Mouse (Mus musculus) embryonic facial prominence, embryonic 12.5 days (tissue): ENCODE measurements around the gene Cdkn2b. TPM values are rescaled to one million over a fixed set of nuclear protein-coding genes. Genes with fewer than 3 reads are reported as not detected.

Experiments used
- ATAC-seq: fragments of 200-750 bp; cut with Nextera tagmentation; 2 replicates; pipeline ENCODE4 v1.8.0; 2017; ENCODE audit not compliant: insufficient number of reproducible peaks, insufficient read depth, low FRiP score, low TSS enrichment
- H3K27ac ChIP-seq: fragments of 300-500 bp; sonication (generic); 2 replicates; pipeline ENCODE4 v1.5.1; 2016; ENCODE audit warnings: mild to moderate bottlenecking
- H3K27me3 ChIP-seq: fragments of 300-500 bp; sonication (generic); 2 replicates; pipeline ENCODE4 v1.6.1; 2016; ENCODE audit warnings: mild to moderate bottlenecking, moderate library complexity
- H3K36me3 ChIP-seq: fragments of 300-500 bp; sonication (generic); 2 replicates; pipeline ENCODE4 v1.6.1; 2016; ENCODE audit warnings: mild to moderate bottlenecking
- H3K4me1 ChIP-seq: fragments of 300-500 bp; sonication (generic); 2 replicates; pipeline ENCODE4 v1.6.1; 2016
- H3K4me2 ChIP-seq: fragments of 300-500 bp; sonication (generic); replicated peaks from 2 replicates; pipeline ENCODE4 v1.6.1; 2016; ENCODE audit warnings: mild to moderate bottlenecking, moderate library complexity
- H3K4me3 ChIP-seq: fragments of 300-500 bp; sonication (generic); 2 replicates; pipeline ENCODE4 v1.5.1; 2016; ENCODE audit warnings: mild to moderate bottlenecking
- H3K9ac ChIP-seq: fragments of 300-500 bp; sonication (generic); 2 replicates; pipeline ENCODE4 v1.6.1; 2016; ENCODE audit warnings: mild to moderate bottlenecking, moderate library complexity
- H3K9me3 ChIP-seq: fragments of 300-500 bp; sonication (generic); 2 replicates; pipeline ENCODE4 v1.6.1; 2016; ENCODE audit warnings: mild to moderate bottlenecking, moderate library complexity
- WGBS: fragments of 180-500 bp; shearing (Covaris S2); methylation state at CpG from one replicate; pipeline ENCODE4 v1.1.7; 2016; 5-methylcytosine and 5-hydroxymethylcytosine counted together
- polyA plus RNA-seq: library from polyadenylated mRNA; unstranded; fragments of >200 nt; fragmentation: Nextera tagmentation; extraction: Ambion mirVana; gene quantifications from 2 replicates; pipeline ENCODE4 v1.2.1, GENCODE M21; 2016

The Cdkn2b gene
- 1.7 and 2.0 TPM in 2 replicates for polyA plus RNA-seq

GRCm38 (mm10) chr4:89310491-89311254, at the start of gene Cdkn2b:
Gene Cdkn2b, minus strand, starts transcription at chr4:89311039.
- H3K4me3 ChIP-seq, result peak within 1 kb of the TSS; percentile 44
- H3K27me3 ChIP-seq, result peaks cover 72% of the 10 kb centered on the region
- H3K27ac ChIP-seq, result no peak within 1 kb of the TSS
- WGBS, result under 1% methylated on average over 61 of the region's 61 CpGs
- ATAC-seq, result peak; percentile 90
- H3K9ac ChIP-seq, result no peak within 1 kb of the TSS
- H3K9me3 ChIP-seq, result no peaks in the 10 kb centered on the region
- peak within 1 kb of the TSS; percentile 92 for H3K4me2 ChIP-seq
- H3K4me1 ChIP-seq, result peaks cover 8% of the 10 kb centered on the region; the same call in 1 of the 2 replicates
- H3K36me3 ChIP-seq, result no peaks in the 10 kb centered on the region

GRCm38 (mm10) chr4:89360349-89360748, 49.5 kb upstream of the Cdkn2b start:
- no peak for ATAC-seq
- Histone ChIP-seq H3K27me3 (no peaks in the 10 kb centered on the region), H3K9me3 (no peaks in the 10 kb centered on the region), H3K4me2 (no peak overlapping the region), H3K36me3 (no peaks in the 10 kb centered on the region), H3K27ac (no peak overlapping the region), H3K4me1 (no peaks in the 10 kb centered on the region), H3K4me3 (no peak overlapping the region), H3K9ac (no peak overlapping the region)
- 58% methylated on average over 3 of the region's 3 CpGs for WGBS

DNA sequence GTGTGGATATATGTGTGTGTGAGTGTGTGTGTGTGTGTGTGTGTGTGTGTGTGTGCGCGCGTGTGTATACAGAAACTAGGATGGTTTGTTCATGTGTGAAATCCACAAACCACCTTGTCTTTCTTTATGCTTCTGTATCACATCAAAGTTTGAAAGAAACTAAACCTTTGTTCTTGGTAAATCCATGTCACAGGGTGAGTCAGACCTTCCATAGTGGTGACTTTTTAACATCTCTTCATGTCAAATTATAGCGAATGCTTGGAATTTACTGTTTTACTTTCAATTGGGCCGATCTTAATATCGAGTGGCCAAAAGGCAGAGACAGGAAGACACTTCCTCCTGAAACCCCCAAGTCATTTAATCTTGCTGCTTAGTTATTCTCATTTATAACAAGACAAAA, 48.7 kb upstream of the Cdkn2b start:
- Histone ChIP-seq H3K4me1 (no peaks in the 10 kb centered on the region), H3K4me2 (no peak overlapping the region), H3K27me3 (no peaks in the 10 kb centered on the region), H3K27ac (no peak overlapping the region), H3K4me3 (no peak overlapping the region), H3K9me3 (no peaks in the 10 kb centered on the region), H3K9ac (no peak overlapping the region), H3K36me3 (no peaks in the 10 kb centered on the region)
- no peak for ATAC-seq
- 91% methylated on average over 6 of the region's 6 CpGs for WGBS

DNA sequence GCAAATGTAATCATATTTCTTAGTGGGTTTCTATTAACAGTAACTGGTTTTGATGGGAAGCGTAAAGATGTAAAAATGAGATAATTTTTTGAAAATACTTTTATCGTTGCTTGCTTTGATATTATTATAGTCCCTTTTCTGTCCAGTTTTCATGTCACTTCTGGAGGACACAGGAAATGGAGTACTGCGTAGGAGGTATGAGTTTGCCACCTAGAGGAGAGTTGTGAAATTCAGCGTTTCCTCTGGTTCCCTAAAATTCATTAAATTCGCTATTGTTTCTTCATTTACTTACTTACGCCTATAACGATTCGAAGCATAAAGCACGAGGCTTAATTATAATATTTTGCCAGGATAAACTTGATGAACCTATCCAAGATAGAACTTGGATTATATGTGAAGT, 43.1 kb upstream of the Cdkn2b start:
- Histone ChIP-seq H3K27me3 (no peaks in the 10 kb centered on the region), H3K4me3 (no peak overlapping the region), H3K4me1 (0 out of 2 replicates have a peak, but pooled peaks cover 2% of the 10 kb centered on the region), H3K9ac (no peak overlapping the region), H3K27ac (no peak overlapping the region), H3K4me2 (no peak overlapping the region), H3K36me3 (no peaks in the 10 kb centered on the region), H3K9me3 (no peaks in the 10 kb centered on the region)
- WGBS, result 48% methylated on average over 9 of the region's 9 CpGs
- no peak for ATAC-seq

GRCm38 (mm10) chr4:89353071-89353582, 42.3 kb upstream of the Cdkn2b start:
- H3K9ac ChIP-seq, result no peak overlapping the region
- no peak overlapping the region for H3K27ac ChIP-seq
- H3K4me2 ChIP-seq, result no peak overlapping the region
- no peak overlapping the region for H3K4me3 ChIP-seq
- WGBS, result 82% methylated on average over 3 of the region's 3 CpGs
- H3K27me3 ChIP-seq, result no peaks in the 10 kb centered on the region
- H3K36me3 ChIP-seq, result no peaks in the 10 kb centered on the region
- 0 out of 2 replicates have a peak, but pooled peaks cover 2% of the 10 kb centered on the region for H3K4me1 ChIP-seq
- no peaks in the 10 kb centered on the region for H3K9me3 ChIP-seq
- no peak for ATAC-seq

DNA sequence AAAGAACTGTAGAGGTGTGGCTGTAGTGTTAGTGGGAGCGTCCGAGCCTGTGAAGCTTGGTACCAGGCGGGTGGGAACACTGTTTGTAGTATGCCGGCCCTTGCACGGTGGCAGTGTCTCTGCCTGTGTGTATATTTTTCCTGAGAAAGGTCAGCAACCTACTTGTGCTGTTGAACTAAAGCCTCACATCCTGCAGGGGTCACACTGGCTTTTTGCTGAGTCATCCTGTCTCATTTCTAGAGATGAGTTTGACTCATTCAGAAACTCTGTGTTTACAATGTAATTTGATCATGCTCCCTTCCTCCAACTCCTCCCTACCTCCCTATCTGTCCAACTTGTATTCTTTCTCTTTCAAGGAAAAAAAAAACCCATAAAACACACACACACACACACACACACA, 40.6 kb upstream of the Cdkn2b start:
- H3K4me2 ChIP-seq, result no peak overlapping the region
- H3K9me3 ChIP-seq, result no peaks in the 10 kb centered on the region
- no peak overlapping the region for H3K27ac ChIP-seq
- H3K9ac ChIP-seq, result no peak overlapping the region
- no peak overlapping the region for H3K4me3 ChIP-seq
- ATAC-seq, result no peak
- H3K4me1 ChIP-seq, result 0 out of 2 replicates have a peak, but pooled peaks cover 2% of the 10 kb centered on the region
- no peaks in the 10 kb centered on the region for H3K36me3 ChIP-seq
- H3K27me3 ChIP-seq, result no peaks in the 10 kb centered on the region
- WGBS, result 39% methylated on average over 5 of the region's 5 CpGs

GRCm38 (mm10) chr4:89350938-89351451, 40.2 kb upstream of the Cdkn2b start:
- WGBS, result 65% methylated on average over 6 of the region's 6 CpGs
- H3K4me1 ChIP-seq, result 0 out of 2 replicates have a peak, but pooled peaks cover 2% of the 10 kb centered on the region
- H3K4me2 ChIP-seq, result no peak overlapping the region
- H3K4me3 ChIP-seq, result no peak overlapping the region
- H3K27me3 ChIP-seq, result no peaks in the 10 kb centered on the region
- H3K36me3 ChIP-seq, result no peaks in the 10 kb centered on the region
- no peak for ATAC-seq
- H3K9ac ChIP-seq, result no peak overlapping the region
- no peaks in the 10 kb centered on the region for H3K9me3 ChIP-seq
- H3K27ac ChIP-seq, result no peak overlapping the region

DNA sequence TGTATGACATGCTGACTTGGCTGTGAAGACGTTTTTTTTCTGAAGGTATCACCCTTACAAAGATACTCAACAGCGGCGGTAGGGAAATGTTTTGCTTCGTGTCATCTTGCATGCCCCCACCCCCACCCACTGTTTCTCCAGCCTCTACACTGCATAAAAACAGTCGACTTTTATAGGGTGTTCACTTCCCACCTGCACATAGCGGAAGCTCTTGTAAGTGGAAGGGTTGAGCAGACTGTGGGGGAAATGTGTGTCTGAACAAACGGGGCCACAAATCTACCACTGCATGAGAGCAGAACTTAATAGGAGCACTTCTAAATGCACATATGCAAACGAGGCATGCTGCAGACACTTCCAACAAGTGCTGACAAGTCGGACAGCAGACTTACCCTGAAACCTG, 39.6 kb upstream of the Cdkn2b start:
- H3K4me3 ChIP-seq, result no peak overlapping the region
- 59% methylated on average over 9 of the region's 9 CpGs for WGBS
- H3K36me3 ChIP-seq, result no peaks in the 10 kb centered on the region
- H3K27me3 ChIP-seq, result no peaks in the 10 kb centered on the region
- H3K4me2 ChIP-seq, result no peak overlapping the region
- no peaks in the 10 kb centered on the region for H3K9me3 ChIP-seq
- no peak overlapping the region for H3K9ac ChIP-seq
- 0 out of 2 replicates have a peak, but pooled peaks cover 2% of the 10 kb centered on the region for H3K4me1 ChIP-seq
- H3K27ac ChIP-seq, result no peak overlapping the region
- ATAC-seq, result no peak

DNA sequence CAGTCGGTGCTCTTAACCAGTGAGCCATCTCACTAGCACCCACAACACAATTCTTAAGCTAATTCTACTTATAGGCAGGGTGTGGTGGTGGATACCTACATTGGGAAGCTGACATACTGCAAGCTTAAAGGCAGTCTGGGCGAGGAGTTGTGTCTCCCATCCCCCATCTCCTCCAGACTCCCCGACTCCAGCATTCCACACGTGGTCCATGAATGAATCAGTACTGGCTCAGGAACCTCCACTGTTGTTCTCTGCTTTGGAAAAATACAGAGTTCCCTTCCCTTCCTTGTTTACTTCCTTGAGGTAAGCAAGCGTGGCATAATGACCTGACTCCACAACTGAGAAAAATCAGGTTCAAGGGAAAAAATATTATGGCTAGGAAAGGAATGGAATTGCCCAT, 38.0 kb upstream of the Cdkn2b start:
- Histone ChIP-seq H3K36me3 (no peaks in the 10 kb centered on the region), H3K4me1 (0 out of 2 replicates have a peak, but pooled peaks cover 2% of the 10 kb centered on the region), H3K9me3 (no peaks in the 10 kb centered on the region), H3K9ac (no peak overlapping the region), H3K4me2 (no peak overlapping the region), H3K4me3 (no peak overlapping the region), H3K27me3 (no peaks in the 10 kb centered on the region), H3K27ac (no peak overlapping the region)
- ATAC-seq, result no peak
- WGBS, result 59% methylated on average over 5 of the region's 5 CpGs

GRCm38 (mm10) chr4:89313461-89313860, 2.6 kb upstream of the Cdkn2b start:
- Histone ChIP-seq H3K4me1 (peaks cover 8% of the 10 kb centered on the region; the same call in 1 of the 2 replicates), H3K9ac (no peak overlapping the region), H3K4me3 (no peak overlapping the region), H3K27me3 (peaks cover 46% of the 10 kb centered on the region), H3K4me2 (no peak overlapping the region), H3K36me3 (no peaks in the 10 kb centered on the region), H3K9me3 (no peaks in the 10 kb centered on the region), H3K27ac (no peak overlapping the region)
- WGBS, result 7% methylated on average over 13 of the region's 13 CpGs
- ATAC-seq, result no peak

GRCm38 (mm10) chr4:89309996-89310395, 843 bp downstream of the Cdkn2b start:
- H3K4me3 ChIP-seq, result peak overlapping the region; percentile 44; the same call in 1 of the 2 replicates
- H3K9ac ChIP-seq, result no peak overlapping the region
- WGBS, result under 1% methylated on average over 11 of the region's 11 CpGs
- no peak overlapping the region for H3K27ac ChIP-seq
- ATAC-seq, result no peak
- H3K27me3 ChIP-seq, result peaks cover 77% of the 10 kb centered on the region
- no peaks in the 10 kb centered on the region for H3K36me3 ChIP-seq
- peak overlapping the region; percentile 92 for H3K4me2 ChIP-seq
- H3K9me3 ChIP-seq, result no peaks in the 10 kb centered on the region
- H3K4me1 ChIP-seq, result peaks cover 8% of the 10 kb centered on the region; the same call in 1 of the 2 replicates

GRCm38 (mm10) chr4:89308001-89308400, 2.8 kb downstream of the Cdkn2b start:
- no peaks in the 10 kb centered on the region for H3K9me3 ChIP-seq
- H3K36me3 ChIP-seq, result no peaks in the 10 kb centered on the region
- peaks cover 90% of the 10 kb centered on the region for H3K27me3 ChIP-seq
- no peak overlapping the region for H3K4me3 ChIP-seq
- no peak overlapping the region for H3K4me2 ChIP-seq
- ATAC-seq, result no peak
- H3K9ac ChIP-seq, result no peak overlapping the region
- H3K27ac ChIP-seq, result no peak overlapping the region
- 9% methylated on average over 3 of the region's 3 CpGs for WGBS
- peaks cover 11% of the 10 kb centered on the region; the same call in 1 of the 2 replicates for H3K4me1 ChIP-seq
